Mouse (Mus musculus): ENCODE results near the gene Hormad1.

GRCm38 (mm10) chr3:95606096-95606495, 46.6 kb downstream of the Hormad1 start:
- TF ChIP-seq CTCF (IDR thresholded peaks at IDR 0.05; ENCODE audit: control insufficient read depth, insufficient read depth, low read length) (no peak), POLR2A (IDR thresholded peaks at IDR 0.05; ENCODE audit: borderline replicate concordance, control insufficient read depth, low read depth, low read length) (no peak)
